Mouse (Mus musculus): ENCODE measurements around the gene Ift27.

Gene Ift27

GRCm38 (mm10) chr15:78116936-78117335 lies 57.0 kb downstream of the Ift27 start:
- in situ Hi-C loops (cut with MboI, MseI), result no loop called here

GRCm38 (mm10) chr15:78116244-78116643 lies 57.7 kb downstream of the Ift27 start:
- in situ Hi-C loops (cut with MboI, MseI), result no loop called here

Measured in T-helper 1 cell (primary cell).